ENCODE assay signal across 8 mouse cellular contexts in the genomic region with DNA sequence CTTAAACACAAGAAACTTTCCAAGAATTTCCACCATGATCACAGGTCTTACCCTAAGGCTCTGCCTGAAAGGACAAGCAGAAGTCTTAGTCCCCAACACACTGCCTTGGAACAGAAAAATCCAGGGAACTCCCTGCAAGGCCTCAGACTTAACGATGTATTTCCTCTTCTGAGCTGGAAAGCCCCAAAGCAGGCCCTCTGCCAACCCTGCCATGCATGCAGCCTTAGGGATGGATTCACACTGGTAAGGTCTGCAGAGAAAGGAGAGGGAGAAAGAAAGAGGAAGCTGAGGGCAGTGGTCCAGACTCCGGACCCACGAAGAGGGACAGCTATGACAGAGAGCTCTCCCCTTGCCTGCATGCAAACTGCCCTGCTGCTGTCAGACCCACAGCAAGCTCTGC. TPM values are rescaled to one million over a fixed set of nuclear protein-coding genes. Genes with fewer than 3 reads are reported as not detected.
DNase-seq lines count a peak whose midpoint lies in the region; ATAC-seq lines count a peak whose summit lies in the region.

No protein-coding gene starts in this region.

- H3K27ac ChIP-seq in heart, embryonic 15.5 days, result peak overlapping the region; percentile 64
- peak overlapping the region; percentile 14 for H3K27ac ChIP-seq in midbrain, embryonic 14.5 days (replicated peaks; ENCODE audit: low read depth, low read length)

- peak overlapping the region; percentile 74 for H3K4me2 ChIP-seq in heart, embryonic 15.5 days
- peak overlapping the region; percentile 71 for H3K4me2 ChIP-seq in midbrain, embryonic 14.5 days (ENCODE audit: low read length)

- 40% methylated on average over 3 of the region's 3 CpGs for WGBS in heart, embryonic 15.5 days
- WGBS in midbrain, embryonic 14.5 days, result 59% methylated on average over 3 of the region's 3 CpGs

- peak; percentile 16 to 38 for DNase-seq in left cerebral cortex, postnatal 14 days (ENCODE audit: low spot score in 2 of 2)
- no peak for DNase-seq in left cerebral cortex, adult 9 months (ENCODE audit: low spot score in 2 of 2)
- DNase-seq in kidney, postnatal 10 days, result peak; percentile 74
- DNase-seq in midbrain, embryonic 14.5 days, result peak; percentile 12
- DNase-seq in thymus, postnatal 0 days (ENCODE audit: low spot score), result no peak
- no peak for DNase-seq in urinary bladder, adult 18-20 months (ENCODE audit: low spot score in 2 of 2)

- no peaks in the 10 kb centered on the region for H3K9me3 ChIP-seq in heart, embryonic 15.5 days (replicated peaks)
- H3K9me3 ChIP-seq in midbrain, embryonic 14.5 days (ENCODE audit: control insufficient read depth, low read length), result no peaks in the 10 kb centered on the region

- no peaks in the 10 kb centered on the region for H3K36me3 ChIP-seq in heart, embryonic 15.5 days
- no peaks in the 10 kb centered on the region for H3K36me3 ChIP-seq in midbrain, embryonic 14.5 days (ENCODE audit: control insufficient read depth, insufficient read depth, low read length)

- peak; percentile 3 for ATAC-seq in common myeloid progenitor, adult 5-6 weeks (replicated peaks; ENCODE audit: low read depth, poor library complexity, severe bottlenecking)
- ATAC-seq in heart, embryonic 15.5 days (replicated peaks; ENCODE audit: insufficient number of reproducible peaks, insufficient read depth, low FRiP score, low read depth), result no peak
- ATAC-seq in midbrain, embryonic 14.5 days (ENCODE audit: low FRiP score, low TSS enrichment), result no peak

- H3K27me3 ChIP-seq in heart, embryonic 15.5 days, result 0 out of 2 replicates have a peak, but pooled peaks cover 4% of the 10 kb centered on the region
- H3K27me3 ChIP-seq in midbrain, embryonic 14.5 days (ENCODE audit: control insufficient read depth, insufficient read depth, low read length), result no peaks in the 10 kb centered on the region

- intact Hi-C loops in left cerebral cortex, postnatal 14 days (cut with DNase I), result no loop called here

- peak overlapping the region; percentile 29 for H3K4me3 ChIP-seq in heart, embryonic 15.5 days
- peak overlapping the region; percentile 91 for H3K4me3 ChIP-seq in midbrain, embryonic 14.5 days (replicated peaks; ENCODE audit: low read depth, low read length)

- H3K9ac ChIP-seq in heart, embryonic 15.5 days, result peak overlapping the region; percentile 0; the same call in 1 of the 2 replicates
- H3K9ac ChIP-seq in midbrain, embryonic 14.5 days (replicated peaks; ENCODE audit: low read length), result peak overlapping the region; percentile 16; the same call in 1 of the 2 replicates

- peaks cover 45% of the 10 kb centered on the region for H3K4me1 ChIP-seq in heart, embryonic 15.5 days (replicated peaks)
- peaks cover 23% of the 10 kb centered on the region for H3K4me1 ChIP-seq in midbrain, embryonic 14.5 days (ENCODE audit: control insufficient read depth, insufficient read depth, low read length)

RNA-seq across cellular contexts. Expression of a gene that starts 2.2 kb away (rescaled TPM):
- 10 to 100 TPM; 37.2 to 40.8 TPM for total RNA-seq in left cerebral cortex, postnatal 14 days (2021)
- 3.1 and 4.4 TPM in 2 replicates for total RNA-seq in common myeloid progenitor, adult 5-6 weeks (2017)
- polyA plus RNA-seq in heart, embryonic 15.5 days (2015; fragmentation: Nextera tagmentation; extraction: Ambion mirVana), result 11.3 and 13.8 TPM in 2 replicates
- polyA plus RNA-seq in midbrain, embryonic 14.5 days (2014; fragmentation: Nextera tagmentation; extraction: Ambion mirVana), result 42.8 and 44.9 TPM in 2 replicates
- polyA plus RNA-seq in thymus, postnatal 0 days (2015; fragmentation: Nextera tagmentation; extraction: Ambion mirVana), result 7.7 and 10.0 TPM in 2 replicates

Comparison
In these comparisons a context has a peak if more than half of its experiments do, and no peak if none do; other contexts are left out.
1. DNase-seq: peak in left cerebral cortex, postnatal 14 days (2 of 2), kidney, postnatal 10 days (single experiment) and midbrain, embryonic 14.5 days (single experiment); none in left cerebral cortex, adult 9 months (0 of 2), thymus, postnatal 0 days (single experiment) and urinary bladder, adult 18-20 months (0 of 2).